Mouse (Mus musculus) intestine, embryonic 16.5 days (tissue): ENCODE results near the gene Gm11487. TPM values are rescaled to one million over a fixed set of nuclear protein-coding genes. Genes with fewer than 3 reads are reported as not detected.
"Not testable (repeated sequence)": the region's sequence is repeated elsewhere in the genome, so short reads cannot be mapped to it uniquely, and the experiment has no call there.

Source experiments
- ATAC-seq: fragments of 200-750 bp; cut with Nextera tagmentation; 2 replicates; pipeline ENCODE4 v1.8.0; 2017; ENCODE audit warnings: moderate TSS enrichment, moderate library complexity
- H3K27ac ChIP-seq: fragments of 300-500 bp; sonication (generic); 2 replicates; pipeline ENCODE4 v1.5.1; 2014; ENCODE audit warnings: mild to moderate bottlenecking, low read length
- H3K27me3 ChIP-seq: fragments of 300-500 bp; sonication (generic); replicated peaks from 2 replicates; pipeline ENCODE4 v1.6.1; 2014; ENCODE audit warnings: low read length, control low read depth, mixed read lengths; ENCODE audit not compliant: control insufficient read depth, insufficient read depth
- H3K36me3 ChIP-seq: fragments of 300-500 bp; sonication (generic); 2 replicates; pipeline ENCODE4 v1.6.1; 2014; ENCODE audit warnings: low read length, control low read depth; ENCODE audit not compliant: control insufficient read depth, insufficient read depth
- H3K4me1 ChIP-seq: fragments of 300-500 bp; sonication (generic); 2 replicates; pipeline ENCODE4 v1.6.1; 2014; ENCODE audit warnings: low read length, control low read depth, mixed read lengths; ENCODE audit not compliant: control insufficient read depth, insufficient read depth
- H3K4me2 ChIP-seq: fragments of 300-500 bp; sonication (generic); 2 replicates; pipeline ENCODE4 v1.6.1; 2014; ENCODE audit warnings: low read depth, low read length, control low read depth
- H3K4me3 ChIP-seq: fragments of 300-500 bp; sonication (generic); 2 replicates; pipeline ENCODE4 v1.5.1; 2014; ENCODE audit warnings: mild to moderate bottlenecking, low read length
- H3K9ac ChIP-seq: fragments of 300-500 bp; sonication (generic); 2 replicates; pipeline ENCODE4 v1.6.1; 2014; ENCODE audit warnings: low read depth, low read length
- H3K9me3 ChIP-seq: fragments of 300-500 bp; sonication (generic); 2 replicates; pipeline ENCODE4 v1.6.1; 2016; ENCODE audit warnings: low read length, control low read depth; ENCODE audit not compliant: control insufficient read depth
- WGBS: fragments of 180-500 bp; shearing (Covaris S2); extraction: QIAGEN DNeasy Blood & Tissue Kit; methylation state at CpG from one replicate; pipeline ENCODE4 v1.1.7; 2014; 5-methylcytosine and 5-hydroxymethylcytosine counted together
- polyA plus RNA-seq: library from polyadenylated mRNA; unstranded; fragments of >200 nt; fragmentation: Nextera tagmentation; extraction: Ambion mirVana; gene quantifications from 2 replicates; pipeline ENCODE4 v1.2.1, GENCODE M21; 2015

The Gm11487 gene
- not detected in 2 replicates for polyA plus RNA-seq

DNA sequence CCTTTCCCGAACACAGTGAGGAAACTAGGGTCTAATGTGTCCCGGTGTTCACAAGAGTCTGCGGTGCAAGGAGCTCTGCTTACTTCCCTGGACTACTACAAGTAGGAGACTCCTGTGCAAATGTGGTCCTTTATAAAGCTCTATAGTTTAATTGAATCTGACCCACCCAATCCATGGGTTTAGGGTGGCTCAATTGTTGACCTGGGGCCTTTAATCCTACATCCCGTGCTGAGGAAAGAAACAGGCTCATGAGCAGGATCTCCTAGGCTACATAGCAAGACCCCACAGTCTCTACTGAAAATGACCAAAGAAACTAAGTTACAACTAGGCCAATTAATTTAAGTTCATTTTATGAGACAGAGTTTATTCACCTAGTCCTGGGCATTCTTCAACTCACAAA, at the start of gene Gm11487:
TSS of gene Gm11487 (minus strand) at position 101 of the 400 bp plus-strand sequence.
- H3K9me3 ChIP-seq, H3K4me1 ChIP-seq, H3K9ac ChIP-seq, H3K36me3 ChIP-seq, H3K4me2 ChIP-seq, H3K27ac ChIP-seq, ATAC-seq, H3K27me3 ChIP-seq, H3K4me3 ChIP-seq: not testable (repeated sequence)
- WGBS, result 81% methylated on average over 4 of the region's 4 CpGs

DNA sequence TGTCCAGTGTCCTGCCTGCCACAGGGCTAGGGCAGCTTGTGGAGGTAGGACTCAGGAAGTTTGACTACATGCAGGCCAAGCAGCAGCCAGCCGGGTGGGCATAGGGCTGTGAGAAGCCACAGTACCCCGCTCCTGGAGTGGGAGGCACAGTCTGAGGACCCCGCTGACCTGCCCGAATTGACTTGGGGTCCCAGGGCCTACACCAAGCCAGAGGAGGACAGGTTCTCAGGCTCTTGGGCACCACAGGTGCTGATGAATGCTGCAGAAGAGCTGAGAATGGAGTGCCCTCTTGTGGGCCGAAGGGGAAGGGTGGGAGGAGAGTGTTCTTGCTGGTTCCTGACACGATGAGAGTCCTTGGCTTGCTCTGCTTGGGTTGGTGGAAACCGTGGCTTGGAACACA, 39.8 kb upstream of the Gm11487 start:
- no peaks in the 10 kb centered on the region for H3K9me3 ChIP-seq
- H3K9ac ChIP-seq, result no peak overlapping the region
- ATAC-seq, result no peak
- no peaks in the 10 kb centered on the region for H3K36me3 ChIP-seq
- no peak overlapping the region for H3K27ac ChIP-seq
- H3K27me3 ChIP-seq, result no peaks in the 10 kb centered on the region
- WGBS, result 65% methylated on average over 7 of the region's 7 CpGs
- no peak overlapping the region for H3K4me3 ChIP-seq
- H3K4me1 ChIP-seq, result no peaks in the 10 kb centered on the region
- H3K4me2 ChIP-seq, result no peak overlapping the region

DNA sequence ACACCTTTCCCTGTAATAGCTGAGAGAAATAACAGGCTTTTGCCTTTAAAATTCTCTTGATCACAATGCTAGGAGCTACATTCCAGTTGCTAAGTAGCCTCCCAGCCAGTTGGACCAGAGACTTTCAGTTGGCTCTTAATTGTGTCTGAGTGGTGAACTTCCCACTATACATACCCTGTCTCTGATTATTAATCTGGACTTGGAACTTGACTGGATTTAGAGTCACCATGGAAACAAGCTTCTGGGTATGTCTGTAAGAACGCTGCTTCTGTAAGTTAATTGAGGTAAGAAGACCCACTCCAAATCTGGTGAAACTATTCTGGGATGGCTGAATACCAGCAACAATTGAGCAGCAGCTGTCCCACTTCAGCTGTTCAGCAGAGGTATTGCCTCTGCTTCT, 37.7 kb upstream of the Gm11487 start:
- WGBS, result 39% methylated on average over 1 of the region's 1 CpGs
- Histone ChIP-seq H3K27ac (no peak overlapping the region), H3K9me3 (no peaks in the 10 kb centered on the region), H3K4me2 (no peak overlapping the region), H3K27me3 (no peaks in the 10 kb centered on the region), H3K4me1 (no peaks in the 10 kb centered on the region), H3K4me3 (no peak overlapping the region), H3K9ac (no peak overlapping the region), H3K36me3 (no peaks in the 10 kb centered on the region)
- no peak for ATAC-seq

DNA sequence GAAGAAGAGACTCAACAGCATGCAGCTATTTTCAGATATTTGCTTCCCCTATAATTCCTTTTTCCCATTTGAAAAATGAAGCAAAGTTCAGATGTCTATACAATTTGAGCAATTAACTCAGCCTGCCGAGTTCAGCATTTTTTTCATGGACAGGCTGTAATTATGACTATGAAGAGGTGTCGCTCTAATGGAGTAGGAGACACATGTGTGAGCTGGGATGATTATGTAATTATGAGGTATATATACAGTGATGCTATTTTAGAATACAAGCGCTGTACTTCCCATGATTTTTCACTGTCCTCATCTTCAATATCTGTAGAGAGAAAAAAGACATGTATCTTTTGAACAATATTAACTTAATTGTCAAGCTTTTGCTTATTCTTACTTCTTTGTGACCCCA, 21.0 kb upstream of the Gm11487 start:
- H3K9ac ChIP-seq, result no peak overlapping the region
- no peak overlapping the region for H3K27ac ChIP-seq
- no peak overlapping the region for H3K4me2 ChIP-seq
- no peaks in the 10 kb centered on the region for H3K9me3 ChIP-seq
- H3K4me1 ChIP-seq, result no peaks in the 10 kb centered on the region
- no peak for ATAC-seq
- H3K4me3 ChIP-seq, result no peak overlapping the region
- H3K27me3 ChIP-seq, result no peaks in the 10 kb centered on the region
- H3K36me3 ChIP-seq, result no peaks in the 10 kb centered on the region
- WGBS, result 78% methylated on average over 3 of the region's 3 CpGs

DNA sequence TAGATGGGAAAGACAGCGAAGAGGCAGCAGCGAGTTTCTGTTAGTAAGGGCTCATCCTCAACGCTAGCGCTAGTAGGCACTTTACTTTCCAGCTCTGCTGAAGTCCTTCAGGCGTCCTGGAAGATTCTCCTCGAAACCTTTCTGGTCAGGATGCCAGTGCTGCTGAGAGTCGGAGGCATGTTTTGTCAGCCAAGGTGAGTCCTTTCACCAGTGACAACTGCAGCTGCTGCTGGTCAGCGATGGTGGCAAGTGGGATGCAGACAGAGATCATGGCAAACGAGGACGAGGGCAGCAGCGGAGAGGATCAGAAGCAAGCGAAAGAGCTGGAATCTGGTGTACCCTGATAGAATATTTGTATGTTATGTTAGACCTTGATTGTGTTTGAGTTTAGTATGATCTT, 18.2 kb upstream of the Gm11487 start:
- no peaks in the 10 kb centered on the region for H3K36me3 ChIP-seq
- ATAC-seq, result no peak
- 91% methylated on average over 12 of the region's 12 CpGs for WGBS
- no peak overlapping the region for H3K4me3 ChIP-seq
- H3K4me1 ChIP-seq, result no peaks in the 10 kb centered on the region
- no peak overlapping the region for H3K9ac ChIP-seq
- no peaks in the 10 kb centered on the region for H3K27me3 ChIP-seq
- no peak overlapping the region for H3K27ac ChIP-seq
- no peak overlapping the region for H3K4me2 ChIP-seq
- H3K9me3 ChIP-seq, result no peaks in the 10 kb centered on the region

DNA sequence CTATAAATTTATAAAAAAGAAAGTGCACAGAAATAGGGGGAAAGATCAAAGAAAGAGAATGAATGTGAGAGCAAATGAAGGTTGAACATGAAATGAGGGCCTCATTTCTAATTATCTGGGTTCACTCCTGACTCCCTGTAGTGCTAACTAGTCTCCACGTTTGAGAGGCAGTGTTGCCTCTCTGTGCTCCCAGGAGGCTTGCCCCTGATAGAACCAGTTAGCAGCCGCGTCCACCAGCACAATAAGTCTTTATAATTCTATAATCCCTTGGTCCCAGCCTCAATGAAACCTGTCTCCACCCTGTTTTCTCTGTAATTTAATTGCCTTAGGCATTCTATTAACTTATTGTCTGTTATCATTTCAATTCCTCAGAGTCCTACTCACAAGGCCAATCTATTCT, 38.3 kb downstream of the Gm11487 start:
- no peaks in the 10 kb centered on the region for H3K27me3 ChIP-seq
- H3K27ac ChIP-seq, result no peak overlapping the region
- no peak for ATAC-seq
- H3K4me3 ChIP-seq, result no peak overlapping the region
- no peak overlapping the region for H3K4me2 ChIP-seq
- no peak overlapping the region for H3K9ac ChIP-seq
- H3K4me1 ChIP-seq, result no peaks in the 10 kb centered on the region
- 64% methylated on average over 3 of the region's 3 CpGs for WGBS
- no peaks in the 10 kb centered on the region for H3K9me3 ChIP-seq
- no peaks in the 10 kb centered on the region for H3K36me3 ChIP-seq

Other genes with a start within 250 kb of the Gm11487 start
- gene Gm11238, start 202.8 kb upstream of the Gm11487 start, polyA plus RNA-seq, result not detected in 2 replicates
- gene Gm11237, start 217.9 kb upstream of the Gm11487 start, polyA plus RNA-seq, result not detected in 2 replicates
- gene Gm11236, start 233.0 kb upstream of the Gm11487 start, polyA plus RNA-seq, result not detected in 2 replicates